Mouse (Mus musculus) layer of hippocampus, adult 9-11 months (tissue): Measurements from ENCODE around the gene Hivep3.

Source experiments
- DNase-seq: peaks from one replicate; pipeline ENCODE4 v3.0.0; 2022

The Hivep3 gene

DNA sequence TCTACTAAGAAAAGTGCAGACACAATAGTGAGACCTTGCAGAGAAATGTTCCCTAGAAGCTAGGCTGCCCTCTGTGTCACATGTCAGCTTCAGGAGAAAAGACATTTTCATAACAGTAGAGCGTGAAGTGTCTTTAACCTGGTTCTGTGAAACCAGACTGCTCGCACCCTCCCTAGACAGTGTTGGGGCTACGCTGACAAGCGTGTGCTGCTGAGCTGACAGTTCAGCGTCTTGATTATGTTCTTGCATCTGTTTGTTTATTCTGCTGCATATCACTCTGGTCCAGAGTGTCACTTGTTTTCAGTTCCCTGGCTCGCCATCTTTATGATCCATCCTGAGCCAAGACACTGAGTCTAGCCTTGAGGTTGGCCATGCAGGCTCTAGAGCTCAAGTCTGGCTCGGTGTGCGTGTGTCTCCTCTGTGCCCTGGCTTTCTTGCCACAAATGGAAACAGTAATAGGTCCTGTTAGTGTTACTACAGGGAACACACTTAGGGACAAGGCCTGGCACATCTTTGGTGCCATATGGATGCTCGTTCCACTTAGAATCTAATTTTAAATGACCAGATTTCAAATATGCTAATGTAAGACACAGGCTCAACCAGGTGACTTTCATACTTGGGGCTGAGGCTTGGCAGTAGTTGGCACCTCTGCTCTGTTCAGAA lies 28.0 kb downstream of the Hivep3 start:
- peak; percentile 52 for DNase-seq

DNA sequence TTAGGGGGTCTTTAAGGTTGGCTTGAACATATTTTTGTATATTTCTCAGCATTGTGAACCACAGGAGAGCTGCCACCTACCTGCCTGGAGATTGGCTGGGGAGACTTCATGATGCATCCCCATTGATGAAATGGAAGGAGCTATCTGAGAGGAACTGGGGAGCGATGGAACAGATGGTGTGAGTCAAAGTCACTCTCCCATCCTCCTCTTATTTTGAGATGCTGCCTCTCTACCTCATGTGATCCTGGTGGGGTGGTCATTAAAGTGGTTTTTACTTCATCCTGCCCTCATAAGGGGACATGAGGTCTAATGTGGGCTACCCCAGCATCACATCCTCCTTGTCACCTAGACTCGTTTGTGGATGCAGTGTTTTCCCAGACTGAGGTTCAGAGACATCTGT lies 28.6 kb downstream of the Hivep3 start:
- DNase-seq: peak; percentile 38

DNA sequence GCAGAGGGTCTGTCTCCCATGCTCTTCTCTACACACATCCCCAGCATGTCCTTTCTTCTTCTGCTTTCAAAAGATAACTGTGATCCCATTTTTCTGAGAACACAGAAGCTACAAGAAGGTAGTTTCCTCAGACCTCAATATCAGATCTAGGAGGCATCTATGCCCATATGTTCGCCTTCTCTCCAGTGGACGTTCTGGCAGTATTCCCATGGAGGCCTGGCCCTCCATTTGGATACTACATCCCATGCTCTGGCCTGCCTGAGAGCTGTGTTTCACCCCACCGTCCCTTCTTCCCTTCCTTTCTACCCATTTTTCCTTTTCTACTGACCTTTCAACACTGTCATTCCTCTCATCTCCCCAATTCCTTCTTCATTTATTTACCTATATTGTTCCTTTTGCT lies 34.5 kb downstream of the Hivep3 start:
- DNase-seq: no peak

DNA sequence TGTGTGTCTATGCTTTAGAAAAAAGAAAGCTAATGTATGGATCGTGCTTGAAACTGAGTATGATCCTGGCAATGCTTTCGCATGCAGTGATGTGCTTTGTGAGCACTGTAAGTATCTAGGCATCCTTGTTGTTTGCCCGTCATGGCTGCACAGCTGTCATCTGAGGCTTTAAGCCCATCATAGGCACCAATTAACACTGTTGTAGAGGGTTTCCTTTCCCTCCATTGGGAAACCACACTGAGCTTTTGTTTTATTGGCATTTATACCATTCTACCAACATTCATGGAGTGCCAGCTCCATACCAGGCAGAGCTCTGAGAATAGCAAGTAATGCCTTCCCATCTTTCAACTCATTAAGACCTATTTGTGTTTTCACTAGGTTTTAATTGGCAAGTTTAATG lies 42.3 kb downstream of the Hivep3 start:
- no peak for DNase-seq

DNA sequence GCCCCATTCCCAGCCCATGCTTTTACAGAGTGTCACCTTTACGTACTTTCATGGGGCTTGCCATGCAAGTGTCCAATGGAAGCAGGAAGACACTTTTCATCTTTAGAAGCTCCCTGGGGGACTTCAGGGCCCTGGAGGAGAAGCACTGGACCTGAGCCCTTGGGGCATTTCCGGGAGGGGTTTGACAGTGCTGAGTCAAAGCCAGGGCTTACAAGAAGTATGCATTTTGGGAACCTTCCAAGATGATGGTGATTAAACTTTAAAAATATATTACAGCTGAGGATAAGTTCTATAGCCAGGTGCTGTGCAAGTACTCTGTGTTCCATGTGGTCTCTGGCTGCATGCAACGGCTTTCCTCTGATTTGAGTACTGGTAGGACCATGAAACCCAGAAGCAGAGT lies 43.6 kb downstream of the Hivep3 start:
- no peak for DNase-seq

DNA sequence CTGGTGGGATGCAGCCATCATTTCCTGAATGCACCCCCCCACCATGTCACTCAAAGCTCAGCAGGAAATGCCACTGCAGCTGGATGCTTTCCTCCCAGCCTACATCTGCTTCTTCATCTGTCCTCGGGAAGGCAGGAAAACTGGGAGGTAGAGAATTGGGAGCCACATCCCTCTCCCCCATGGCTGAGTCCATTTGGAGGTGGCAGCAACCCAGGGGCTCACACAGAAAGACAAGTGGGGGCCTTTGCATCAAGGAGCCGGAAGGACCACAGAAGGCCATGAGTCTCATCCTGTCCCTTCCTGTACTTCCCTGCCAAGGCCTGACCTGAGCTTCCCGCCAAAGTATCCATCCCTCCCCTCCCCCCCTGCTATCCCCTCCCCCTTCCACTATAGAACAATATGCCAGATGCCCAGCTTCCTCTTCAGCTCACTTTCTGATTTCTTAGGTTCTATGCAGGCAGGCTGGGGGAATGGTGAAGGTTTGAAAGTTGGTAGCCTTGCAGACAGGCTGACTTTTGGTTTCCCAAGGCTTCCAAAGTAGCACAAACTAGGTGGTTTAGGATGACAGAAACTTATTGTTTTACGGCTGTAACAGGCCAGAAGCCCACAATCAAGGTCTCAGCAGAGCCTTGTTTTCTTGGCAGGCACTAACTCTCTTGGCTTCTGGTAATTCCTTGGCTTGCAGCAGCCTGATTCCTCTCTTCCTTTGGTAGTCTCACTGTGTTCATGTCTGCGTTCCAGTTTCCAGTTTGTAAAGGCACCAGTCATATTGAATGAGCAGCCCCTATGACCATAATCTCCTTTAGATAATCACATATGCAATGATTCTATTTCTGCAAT lies 46.2 kb downstream of the Hivep3 start:
- peak; percentile 41 for DNase-seq

DNA sequence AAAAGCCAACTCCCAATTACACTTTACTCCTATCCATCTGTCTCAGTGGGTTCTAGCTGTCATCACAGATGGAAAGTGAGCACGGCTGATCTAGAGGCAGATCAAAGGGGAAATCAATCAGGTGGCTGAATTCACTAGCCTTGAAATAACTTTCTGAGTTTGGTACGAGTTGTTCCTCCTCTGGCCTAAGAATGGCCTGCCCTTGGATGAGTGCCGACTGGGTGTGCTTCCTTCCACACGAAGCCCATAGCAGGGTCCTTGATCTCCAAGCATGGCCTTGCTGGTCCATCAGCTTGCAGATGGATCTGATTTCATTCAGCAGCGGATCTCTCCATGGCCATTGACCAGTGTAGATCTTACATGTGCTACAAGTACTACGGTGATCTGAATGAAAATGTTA lies 47.3 kb downstream of the Hivep3 start:
- DNase-seq: no peak

DNA sequence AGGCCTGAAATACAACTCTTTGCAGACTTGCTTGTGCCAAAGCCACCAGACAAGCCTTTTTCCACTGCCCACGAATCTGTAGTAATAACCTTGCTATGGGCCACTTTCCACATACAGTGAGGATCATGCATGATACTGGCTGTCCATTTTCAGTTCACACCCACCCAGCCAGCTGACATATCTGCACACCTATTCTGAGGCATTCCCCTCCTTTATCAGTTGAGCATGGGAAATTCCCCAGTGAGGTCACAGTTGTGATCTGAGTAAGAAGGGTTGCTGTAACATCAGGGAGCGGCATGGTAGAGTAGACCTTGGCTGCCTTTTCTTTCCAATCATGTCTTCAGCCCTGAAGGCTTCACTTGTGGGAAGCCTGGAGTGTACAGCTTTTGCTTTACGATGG lies 51.4 kb downstream of the Hivep3 start:
- no peak for DNase-seq

DNA sequence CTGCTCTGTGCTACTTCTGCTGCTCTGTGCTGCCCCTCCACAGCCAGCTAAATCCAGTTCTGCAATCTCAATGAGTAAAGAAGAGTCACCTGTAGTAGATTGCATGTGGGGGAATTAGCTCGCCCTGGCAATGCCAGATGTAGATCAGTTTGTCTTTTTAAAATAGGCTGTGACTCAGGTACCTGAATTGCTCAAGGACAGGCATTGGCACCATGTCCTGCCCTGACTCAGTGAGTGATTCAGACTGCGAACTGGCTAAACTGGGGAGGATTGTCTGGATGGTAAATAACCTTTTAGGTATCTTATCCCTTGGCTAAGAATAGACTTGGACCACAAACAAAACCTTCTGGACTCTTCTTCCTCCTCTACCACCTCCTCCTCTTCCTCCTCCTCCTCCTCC lies 52.7 kb downstream of the Hivep3 start:
- DNase-seq: no peak

DNA sequence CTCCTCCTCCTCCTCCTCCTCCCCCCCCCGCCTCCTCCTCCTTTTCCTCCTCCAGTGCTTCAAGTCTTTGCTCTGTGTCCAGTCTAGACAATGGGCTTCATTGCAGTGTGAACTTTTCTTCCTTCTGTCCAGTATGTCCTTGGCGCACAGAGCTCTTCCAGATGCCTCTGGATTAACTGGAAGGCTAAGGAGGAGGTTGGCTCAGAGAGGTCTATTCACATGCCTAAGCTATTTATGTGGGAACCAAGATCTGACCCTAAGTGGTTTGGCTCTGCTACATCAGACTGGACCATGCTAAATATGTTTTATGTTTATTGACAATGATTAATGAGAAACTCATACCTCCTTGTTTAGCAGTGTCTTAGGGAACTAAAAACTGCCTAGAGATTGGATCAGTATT lies 53.1 kb downstream of the Hivep3 start:
- no peak for DNase-seq

DNA sequence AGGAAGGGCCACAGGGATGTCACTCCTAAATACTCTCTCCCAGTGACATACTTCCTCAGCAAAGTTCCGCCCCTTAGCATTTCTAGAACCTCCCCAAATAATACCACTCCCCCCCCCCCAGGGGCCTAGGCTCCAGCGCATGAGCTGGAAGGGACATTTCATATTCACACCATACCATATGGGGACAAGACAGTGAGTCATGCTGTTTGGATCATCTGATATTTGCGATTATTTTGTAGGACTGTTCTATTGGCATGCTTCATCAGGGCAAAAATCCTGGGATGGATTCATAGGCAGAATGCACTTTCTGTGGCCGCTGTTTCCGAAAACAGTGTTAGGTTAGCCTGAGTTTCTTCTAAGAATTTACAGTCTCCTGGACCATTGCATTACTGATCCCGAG lies 55.2 kb downstream of the Hivep3 start:
- no peak for DNase-seq

DNA sequence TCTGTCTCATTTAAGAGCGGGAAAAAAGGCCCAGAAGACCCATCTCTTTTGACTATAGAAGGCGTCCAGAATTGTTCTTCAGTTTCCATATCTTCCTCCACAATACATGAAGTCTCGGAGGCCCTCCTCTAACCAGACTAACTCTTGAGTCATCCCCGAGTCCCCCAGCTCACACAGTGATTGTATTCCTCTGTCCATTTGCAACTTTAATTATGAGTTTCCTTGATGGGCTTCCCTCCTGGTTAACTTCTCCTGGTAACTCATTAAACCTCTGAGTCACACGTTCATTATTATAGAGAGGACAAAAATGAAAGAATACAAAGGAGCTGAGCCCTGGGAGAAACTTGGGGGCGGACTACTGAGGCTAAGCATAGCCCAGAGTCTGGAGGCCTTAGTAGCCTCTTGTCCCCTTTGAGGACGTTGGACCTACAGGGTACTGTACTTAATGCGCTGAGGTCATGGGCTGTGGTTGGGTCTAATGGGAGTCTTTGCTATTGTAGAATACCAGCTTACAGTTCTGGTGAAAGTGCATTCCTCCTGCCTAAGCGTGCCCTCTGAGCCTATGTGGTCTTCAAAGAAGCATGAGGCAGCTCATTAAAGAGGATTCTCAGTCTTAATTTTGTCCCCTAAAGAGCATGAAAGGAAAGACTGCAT lies 56.0 kb downstream of the Hivep3 start:
- no peak for DNase-seq

DNA sequence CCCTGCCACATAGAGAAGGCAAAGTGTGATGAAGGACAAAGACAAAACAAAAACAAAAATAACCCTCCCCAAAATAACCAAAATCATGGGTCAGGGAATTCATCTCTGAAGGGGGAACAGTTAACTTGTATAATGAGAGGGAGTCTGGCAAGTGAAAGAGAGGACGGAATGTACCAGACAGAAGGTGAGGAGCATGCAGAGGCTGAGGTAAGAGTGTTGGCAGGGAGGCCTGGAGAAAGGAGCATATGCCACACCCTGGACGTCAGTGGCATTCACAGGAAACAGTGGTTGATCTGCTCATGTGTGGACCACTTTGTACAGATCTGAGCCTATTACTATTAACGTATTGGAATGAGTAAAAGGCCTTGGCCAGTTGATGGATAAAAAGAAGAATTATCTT lies 65.3 kb downstream of the Hivep3 start:
- DNase-seq: no peak

DNA sequence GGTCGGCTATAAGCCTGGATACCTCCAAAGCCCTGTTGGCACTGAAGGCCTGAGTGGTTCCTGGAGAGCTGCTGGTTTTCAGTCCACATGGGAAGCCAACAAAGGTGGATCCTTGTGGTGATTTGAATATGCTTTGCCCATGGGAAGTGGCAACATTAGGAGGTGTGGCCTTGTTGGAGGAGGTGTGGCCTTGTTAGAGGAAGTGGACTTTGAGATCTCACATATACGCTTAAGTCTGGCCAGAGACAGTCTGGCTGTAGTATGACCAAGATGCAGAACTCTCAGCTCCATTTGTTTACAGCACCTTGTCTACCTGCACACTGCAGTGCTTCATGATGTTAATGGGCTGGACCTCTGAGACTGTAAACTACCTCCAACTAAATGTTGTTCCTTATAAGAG lies 73.0 kb downstream of the Hivep3 start:
- no peak for DNase-seq

DNA sequence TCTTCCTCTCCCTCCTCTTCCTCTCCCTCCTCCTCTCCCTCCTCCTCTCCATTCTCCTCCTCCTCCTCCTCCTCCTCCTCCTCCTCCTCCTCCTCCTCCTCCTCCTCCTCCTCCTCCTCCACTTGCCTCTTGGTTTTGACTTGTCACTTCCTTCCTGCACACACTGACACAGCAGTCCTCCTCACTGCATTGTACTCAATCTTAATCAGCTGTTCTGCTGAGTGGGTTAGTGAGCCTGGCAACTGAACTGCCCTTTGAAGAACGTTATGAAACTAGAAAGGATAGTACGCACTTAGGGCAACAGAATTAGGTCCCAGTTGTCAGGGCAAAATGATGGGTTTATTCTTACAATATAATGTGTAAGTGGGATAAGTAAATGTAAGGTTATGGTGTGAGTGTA lies 73.8 kb downstream of the Hivep3 start:
- DNase-seq: no peak

DNA sequence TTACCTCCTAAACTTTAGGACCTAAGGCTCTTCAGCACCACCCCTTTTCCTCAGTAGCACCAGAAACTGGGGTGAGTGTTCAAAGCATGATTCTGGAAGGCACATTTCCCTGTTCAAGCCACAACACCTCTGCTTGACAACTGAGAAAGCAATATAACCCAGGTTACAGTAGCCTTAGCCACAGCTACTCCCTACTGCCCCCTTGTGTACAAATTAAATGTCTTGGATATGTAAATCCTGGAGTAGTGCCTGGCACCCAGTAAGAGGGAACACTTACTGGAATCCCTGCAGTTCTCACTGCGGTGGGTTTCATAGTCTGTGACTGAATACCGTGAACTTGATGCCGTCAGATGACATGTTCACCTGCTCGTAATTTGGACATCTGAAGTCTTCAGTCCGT lies 75.7 kb downstream of the Hivep3 start:
- DNase-seq: no peak

DNA sequence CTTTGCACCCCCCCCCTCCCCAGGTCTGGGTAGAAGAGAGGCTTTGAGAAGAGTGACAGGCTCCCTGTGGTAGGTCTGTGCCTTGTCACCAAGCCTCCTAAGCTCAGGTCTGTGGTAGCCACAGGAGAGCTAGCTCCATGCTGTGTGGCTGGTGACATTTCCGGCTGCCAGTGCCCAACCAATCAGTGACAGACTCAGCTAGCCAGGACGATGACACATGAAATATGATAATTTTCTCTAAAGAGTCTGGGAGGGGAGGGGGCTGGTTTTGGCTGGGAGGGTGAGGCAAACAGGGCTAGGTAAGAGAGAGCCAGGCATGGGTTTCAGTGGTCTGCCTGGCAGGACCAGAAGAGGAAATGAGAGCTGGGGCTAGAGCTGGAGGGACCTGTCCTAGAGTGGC lies 79.2 kb downstream of the Hivep3 start:
- DNase-seq: peak; percentile 66

DNA sequence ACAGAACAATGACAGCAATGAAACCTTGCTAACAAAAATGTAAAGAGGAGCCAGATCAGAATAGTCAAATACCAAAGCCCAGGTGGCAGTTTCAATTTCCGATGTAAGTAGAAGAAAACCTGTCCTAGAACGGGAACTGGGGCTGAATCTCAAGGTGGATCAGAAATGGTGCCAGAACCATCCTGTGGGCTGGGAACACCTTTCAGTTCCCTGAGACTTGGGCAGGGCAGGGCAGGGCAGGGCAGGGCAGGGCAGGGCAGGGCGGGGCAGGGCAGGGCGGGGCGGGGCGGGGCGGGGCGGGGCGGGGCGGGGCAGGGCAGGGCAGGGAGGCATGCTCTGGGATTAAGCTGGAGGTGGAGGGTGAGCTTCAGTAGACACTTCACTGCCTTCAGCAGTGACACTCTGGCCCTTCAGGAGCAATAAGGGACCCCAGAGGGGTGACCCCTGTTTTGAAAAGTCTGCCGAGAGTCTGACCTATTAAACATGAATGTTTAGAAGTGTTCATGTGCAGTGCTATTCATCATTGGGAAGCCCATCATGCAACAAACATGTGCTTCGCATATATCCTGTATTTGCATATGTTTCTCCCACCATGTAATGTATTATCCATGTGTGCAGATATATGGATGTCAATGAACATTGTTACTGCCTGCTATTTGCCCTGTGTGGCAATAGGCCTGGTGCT lies 80.1 kb downstream of the Hivep3 start:
- DNase-seq: no peak

DNA sequence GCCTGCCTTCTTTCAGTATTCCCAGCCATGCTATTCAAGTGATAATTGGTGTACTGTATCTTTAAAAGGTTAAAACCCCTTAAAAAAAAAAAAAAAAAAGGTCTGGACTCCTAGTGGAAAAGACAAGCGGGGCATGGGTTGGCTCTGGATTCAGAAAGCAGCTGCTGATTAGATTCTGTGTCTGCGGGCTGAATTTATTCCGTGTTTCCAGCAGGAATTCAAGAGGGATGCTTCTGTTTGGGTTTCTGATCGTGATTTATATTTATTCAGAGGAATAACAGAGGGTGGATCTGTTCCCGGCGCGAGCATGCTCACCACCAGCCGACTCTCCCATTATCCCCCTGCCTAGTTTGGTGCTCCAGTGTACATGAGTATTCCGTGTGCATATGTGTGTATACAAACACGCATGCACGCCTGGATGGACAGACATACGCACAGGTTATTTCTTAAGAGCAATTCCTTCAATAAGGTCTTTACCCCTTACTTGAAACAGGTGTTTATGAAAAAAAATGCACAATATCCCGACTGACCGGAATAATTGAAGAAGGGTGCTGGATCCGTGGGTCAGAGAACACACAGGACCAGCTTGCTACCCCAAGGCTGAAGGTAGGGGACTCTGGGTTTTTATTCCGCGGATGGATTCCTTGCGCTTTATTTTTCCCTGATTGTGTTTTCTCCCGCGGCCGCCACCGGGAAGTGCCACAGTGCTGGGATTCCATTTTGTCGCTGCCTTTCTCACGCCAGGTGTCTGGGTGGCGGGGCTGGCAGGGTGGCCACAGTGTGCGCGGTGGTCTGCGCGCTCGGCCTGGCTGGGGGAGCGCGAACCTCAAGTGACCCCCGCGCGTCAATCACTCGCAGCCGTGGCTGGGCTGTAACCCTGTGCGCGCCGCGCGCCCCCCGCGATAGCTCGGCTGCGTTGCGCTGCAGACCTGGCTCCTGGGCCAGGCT lies 80.9 kb downstream of the Hivep3 start:
- peak; percentile 74 for DNase-seq

DNA sequence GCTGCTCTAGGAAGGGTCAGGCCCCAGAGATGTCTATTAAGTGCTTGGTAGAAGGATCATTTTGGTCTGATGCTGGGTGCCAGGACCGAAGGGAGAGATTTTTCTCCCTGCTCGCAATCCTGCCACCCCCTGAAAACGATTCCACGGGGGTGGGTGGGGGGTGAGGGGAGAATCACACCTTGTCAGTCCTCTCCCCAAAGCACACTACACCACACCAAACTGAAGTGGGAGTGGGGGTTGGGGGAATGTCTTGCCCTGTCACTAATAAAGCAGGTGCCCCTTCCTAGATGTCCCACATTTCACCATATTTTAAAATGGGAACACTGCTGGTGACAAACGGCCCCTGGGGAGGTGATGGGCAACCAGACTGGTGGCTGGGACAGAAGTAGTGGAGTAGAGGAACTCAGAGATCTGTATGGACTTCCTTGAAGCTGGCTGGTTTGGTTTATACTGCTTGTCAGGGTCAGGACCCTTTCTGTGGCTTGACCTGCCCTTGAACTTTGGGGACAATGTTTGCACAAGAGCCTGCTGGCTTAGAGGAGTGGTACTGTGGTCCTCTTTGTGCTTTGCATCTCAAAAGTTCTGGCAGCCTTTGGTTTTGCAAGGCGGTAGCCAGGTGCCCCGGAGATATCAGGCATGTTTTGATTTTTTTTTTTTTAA lies 81.7 kb downstream of the Hivep3 start:
- DNase-seq: no peak

DNA sequence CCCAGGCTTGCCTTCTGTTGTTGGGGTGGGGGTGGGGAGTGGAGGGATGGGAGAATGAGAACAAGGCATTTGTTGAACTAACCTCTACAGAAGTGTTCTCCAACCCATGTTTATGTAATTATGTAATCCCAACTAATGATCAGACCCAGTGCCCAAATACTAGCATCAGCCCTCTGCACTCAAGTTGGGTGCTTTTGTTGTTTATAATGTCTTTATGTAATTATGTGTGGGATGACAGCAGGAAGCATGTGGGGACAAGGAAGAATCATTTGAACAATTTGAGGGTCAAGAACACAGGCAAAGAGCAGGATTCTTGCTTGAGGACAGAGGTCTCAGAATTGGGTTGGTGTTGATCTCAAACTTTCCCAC lies 82.2 kb downstream of the Hivep3 start:
- DNase-seq: no peak
